Mouse (Mus musculus): ENCODE data around the gene Smc4.

DNA sequence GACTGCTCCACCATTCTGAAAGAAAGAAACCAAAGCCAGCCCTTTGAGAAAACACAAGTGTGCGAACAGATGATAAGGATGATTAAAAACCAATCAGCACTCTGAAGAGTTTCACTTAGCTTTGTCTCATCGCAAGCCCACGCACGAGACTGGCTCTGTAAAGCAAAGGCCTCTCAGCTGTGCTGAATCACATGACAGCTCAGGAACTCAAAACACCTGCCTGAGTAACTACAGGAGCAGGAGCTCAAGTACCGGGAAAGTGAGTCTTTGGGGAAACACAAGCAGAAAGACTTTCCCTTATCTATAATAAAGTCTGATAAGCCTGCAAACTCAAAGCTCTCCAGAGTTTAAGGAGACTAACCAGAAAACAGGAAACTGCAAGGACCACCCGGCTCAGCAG lies 37.1 kb upstream of the Smc4 start:
- TF ChIP-seq CTCF (IDR thresholded peaks at IDR 0.05; ENCODE audit: low read depth) (no peak), EP300 (IDR thresholded peaks at IDR 0.05; ENCODE audit: low read depth) (no peak)

Data from liver, postnatal 0 days (tissue).